Mouse (Mus musculus): ENCODE measurements around the gene Prrx1.

Gene Prrx1

GRCm38 (mm10) chr1:163255884-163256283 lies 57.6 kb downstream of the Prrx1 start:
- DNase-seq, result no peak

- no peak for DNase-seq
These were observed 60.7 kb downstream of the Prrx1 start for GRCm38 (mm10) chr1:163252796-163253195.

GRCm38 (mm10) chr1:163252331-163252730 lies 61.2 kb downstream of the Prrx1 start:
- DNase-seq, result no peak

GRCm38 (mm10) chr1:163251766-163252165 lies 61.7 kb downstream of the Prrx1 start:
- no peak for DNase-seq

GRCm38 (mm10) chr1:163238950-163239349 lies 74.6 kb downstream of the Prrx1 start:
- DNase-seq, result no peak

- DNase-seq, result no peak
These were observed 82.3 kb downstream of the Prrx1 start for GRCm38 (mm10) chr1:163231230-163231629.

- no peak for DNase-seq
These were observed 87.2 kb downstream of the Prrx1 start for GRCm38 (mm10) chr1:163226271-163226670.

GRCm38 (mm10) chr1:163221767-163222166 lies 91.7 kb downstream of the Prrx1 start:
- no peak for DNase-seq

GRCm38 (mm10) chr1:163208919-163209867 lies 104.3 kb downstream of the Prrx1 start:
- no peak for DNase-seq

GRCm38 (mm10) chr1:163198767-163199166 lies 114.7 kb downstream of the Prrx1 start:
- no peak for DNase-seq

GRCm38 (mm10) chr1:163198059-163198458 lies 115.5 kb downstream of the Prrx1 start:
- DNase-seq, result no peak
